Mouse (Mus musculus): Measurements from ENCODE around the gene Hprt. TPM values are rescaled to one million over a fixed set of nuclear protein-coding genes. Genes with fewer than 3 reads are reported as not detected.

Gene Hprt
- polyA plus RNA-seq (2014; fragmentation: Illumina TruSeq; extraction: RNeasy Lipid Tissue Mini Kit (QIAGEN cat#74804); ENCODE audit: low read depth, low replicate concordance) = 94.6 TPM

GRCm38 (mm10) chrX:52987905-52988783, at the start of gene Hprt:
Hprt (plus strand) TSS chrX:52988137.

Other genes starting within 250 kb of the Hprt start
- gene Ccdc160, start 196.9 kb upstream of the Hprt start, polyA plus RNA-seq (2014; fragmentation: Illumina TruSeq; extraction: RNeasy Lipid Tissue Mini Kit (QIAGEN cat#74804); ENCODE audit: low read depth, low replicate concordance) = not detected
- 5.4 TPM for gene Phf6, start 75.9 kb upstream of the Hprt start, polyA plus RNA-seq (2014; fragmentation: Illumina TruSeq; extraction: RNeasy Lipid Tissue Mini Kit (QIAGEN cat#74804); ENCODE audit: low read depth, low replicate concordance)

All from heart, adult 10 weeks (tissue).